Mouse (Mus musculus): ENCODE results near the gene Cnih3. TPM values are rescaled to one million over a fixed set of nuclear protein-coding genes. Genes with fewer than 3 reads are reported as not detected.
A peak's percentile ranks its signal among the peaks of the same experiment; 100 is the strongest.

The Cnih3 gene
- total RNA-seq, 2 experiments from 2014 or later, result 75.1 to 81.7 TPM

DNA sequence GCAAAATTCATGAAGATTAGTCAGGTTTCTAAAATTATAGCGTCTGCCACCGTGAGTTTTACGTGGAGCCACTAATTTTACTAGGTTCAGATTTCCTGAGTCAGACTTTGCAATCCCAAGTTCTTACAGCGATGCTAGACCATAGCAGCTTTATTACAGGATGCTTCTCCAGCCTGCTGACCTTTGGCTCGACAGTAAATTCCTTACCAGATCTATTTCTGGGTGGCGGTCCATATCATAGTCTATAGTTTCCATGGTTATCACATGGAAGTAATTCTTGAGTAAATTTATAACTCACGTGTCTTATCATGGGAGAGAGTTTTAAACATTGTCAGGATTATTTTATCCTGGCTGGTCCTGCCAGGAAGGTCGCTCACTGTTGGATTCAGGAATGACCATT, 117.0 kb downstream of the Cnih3 start:
- no peak for DNase-seq (ENCODE audit: low spot score in 2 of 2)
- intact Hi-C loops (cut with DNase I), result loop anchor here (5.0 kb wide), 1 partner anchor 68 kb away; no protein-coding TSS in a partner anchor

GRCm38 (mm10) chr1:181476141-181476540, 123.7 kb downstream of the Cnih3 start:
- intact Hi-C loops (cut with DNase I), result no loop called here
- DNase-seq (ENCODE audit: low spot score in 2 of 2), result no peak

GRCm38 (mm10) chr1:181476557-181476956, 124.1 kb downstream of the Cnih3 start:
- intact Hi-C loops (cut with DNase I), result no loop called here
- DNase-seq (ENCODE audit: low spot score in 2 of 2), result peak in 1 of 2 experiments; percentile 42

GRCm38 (mm10) chr1:181484696-181485095, 132.3 kb downstream of the Cnih3 start:
- DNase-seq (ENCODE audit: low spot score in 2 of 2), result peak in 1 of 2 experiments; percentile 39

GRCm38 (mm10) chr1:181503471-181503870, 151.0 kb downstream of the Cnih3 start:
- intact Hi-C loops (cut with DNase I), result no loop called here
- DNase-seq (ENCODE audit: low spot score in 2 of 2), result no peak

More at GRCm38 (mm10) chr1:181484696-181485095, 132.3 kb downstream of the Cnih3 start:
- intact Hi-C loops (cut with DNase I), result loop anchor here (5.0 kb wide), 1 partner anchor 212 kb away; no protein-coding TSS in a partner anchor

DNA sequence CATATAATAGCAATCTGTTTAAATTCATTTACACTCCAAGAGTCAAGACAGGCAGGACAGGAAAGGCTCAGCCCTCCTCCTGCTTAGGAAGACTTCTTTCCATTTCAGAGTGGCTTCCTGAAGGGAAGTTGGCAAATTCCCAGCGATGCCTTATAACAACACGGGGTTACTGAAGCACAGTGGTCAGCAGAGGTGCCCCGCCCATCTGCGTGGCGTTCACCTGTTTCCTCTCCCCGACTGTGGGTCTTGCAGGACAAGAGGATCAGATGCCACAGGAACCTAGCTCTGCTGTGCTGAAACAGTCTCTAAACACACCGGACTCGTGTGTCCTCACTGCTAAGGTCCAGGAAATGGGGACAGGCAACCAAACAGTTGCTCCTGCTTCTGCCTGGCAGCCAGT, 152.9 kb downstream of the Cnih3 start:
- DNase-seq (ENCODE audit: low spot score in 2 of 2), result no peak
- intact Hi-C loops (cut with DNase I), result no loop called here

Other genes starting within 250 kb of the Cnih3 start
- gene Nvl, start 208.4 kb upstream of the Cnih3 start, total RNA-seq (2021), result 10 to 100 TPM; 28.6 to 35.7 TPM
- gene Cnih4, start 207.9 kb upstream of the Cnih3 start, total RNA-seq (2021), result 10 to 100 TPM; 26.8 to 27.9 TPM
- gene Wdr26, start 140.6 kb upstream of the Cnih3 start, total RNA-seq (2021), result 100 to 1,000 TPM; 106 to 119 TPM
- under 1 TPM; 0.25 to 0.30 TPM for gene Ccdc121, start 158.8 kb downstream of the Cnih3 start, total RNA-seq (2021)
- 1 to 10 TPM in 1 of 2 experiments, under 1 TPM in 1; 0.69 to 1.9 TPM for gene Dnah14, start 223.9 kb downstream of the Cnih3 start, total RNA-seq (2021)

All from left cerebral cortex, postnatal 25 days (tissue).